Mouse (Mus musculus) cerebellum, postnatal 10 days (tissue): ENCODE measurements around the gene Tns1.

Source experiments
- DNase-seq, 2 experiments: peaks; one replicate each; pipeline ENCODE4 v3.0.0; 2021; ENCODE audit warnings: mixed read lengths in 2 of 2

Gene Tns1

GRCm38 (mm10) chr1:73930411-73931134 is 193.7 kb downstream of the Tns1 start:
- no peak for DNase-seq

- no peak for DNase-seq
Measured at GRCm38 (mm10) chr1:73929952-73930329, 194.3 kb downstream of the Tns1 start.

GRCm38 (mm10) chr1:73929211-73929951 is 194.9 kb downstream of the Tns1 start:
- DNase-seq = no peak

GRCm38 (mm10) chr1:73928385-73928784 is 195.9 kb downstream of the Tns1 start:
- no peak for DNase-seq

GRCm38 (mm10) chr1:73927819-73928218 is 196.4 kb downstream of the Tns1 start:
- no peak for DNase-seq

- peak; percentile 50 to 52 for DNase-seq
Measured at GRCm38 (mm10) chr1:73926279-73926678, 198.0 kb downstream of the Tns1 start.

GRCm38 (mm10) chr1:73924871-73925610 is 199.2 kb downstream of the Tns1 start:
- no peak for DNase-seq

- DNase-seq = no peak
Measured at GRCm38 (mm10) chr1:73924210-73924609, 200.0 kb downstream of the Tns1 start.

- DNase-seq = no peak
Measured at GRCm38 (mm10) chr1:73923185-73923584, 201.1 kb downstream of the Tns1 start.

- DNase-seq = peak in 1 of 2 experiments; percentile 0
Measured at GRCm38 (mm10) chr1:73920701-73921100, 203.5 kb downstream of the Tns1 start.

GRCm38 (mm10) chr1:73919909-73920308 is 204.3 kb downstream of the Tns1 start:
- DNase-seq = no peak

GRCm38 (mm10) chr1:73918001-73918400 is 206.2 kb downstream of the Tns1 start:
- peak; percentile 57 to 79 for DNase-seq

- peak in 1 of 2 experiments; percentile 2 for DNase-seq
Measured at GRCm38 (mm10) chr1:73916298-73916697, 208.0 kb downstream of the Tns1 start.

- DNase-seq = peak in 1 of 2 experiments; percentile 10
Measured at GRCm38 (mm10) chr1:73915218-73916070, 208.8 kb downstream of the Tns1 start.

GRCm38 (mm10) chr1:73914076-73914475 is 210.2 kb downstream of the Tns1 start:
- peak in 1 of 2 experiments; percentile 25 for DNase-seq

- peak in 1 of 2 experiments; percentile 19 for DNase-seq
Measured at GRCm38 (mm10) chr1:73913071-73914005, 210.9 kb downstream of the Tns1 start.

- peak; percentile 68 to 82 for DNase-seq
Measured at GRCm38 (mm10) chr1:73912466-73912865, 211.8 kb downstream of the Tns1 start.

GRCm38 (mm10) chr1:73911981-73912380 is 212.3 kb downstream of the Tns1 start:
- DNase-seq = peak in 1 of 2 experiments; percentile 2

- no peak for DNase-seq
Measured at GRCm38 (mm10) chr1:73910701-73911100, 213.5 kb downstream of the Tns1 start.

GRCm38 (mm10) chr1:73910111-73910510 is 214.1 kb downstream of the Tns1 start:
- DNase-seq = no peak
